Mouse (Mus musculus): ENCODE data around the gene Gstk1. TPM values are rescaled to one million over a fixed set of nuclear protein-coding genes. Genes with fewer than 3 reads are reported as not detected.

Gstk1 gene
- total RNA-seq, 4 experiments from 2014 or later = 36.8 to 57.2 (median 41.2) TPM

- no peak for DNase-seq (ENCODE audit: low spot score in 2 of 2)
These were observed 19.9 kb downstream of the Gstk1 start for GRCm38 (mm10) chr6:42265391-42266330.

GRCm38 (mm10) chr6:42270817-42271216 lies 25.1 kb downstream of the Gstk1 start:
- no peak for DNase-seq (ENCODE audit: low spot score in 2 of 2)

GRCm38 (mm10) chr6:42276151-42276550 lies 30.4 kb downstream of the Gstk1 start:
- no peak for DNase-seq (ENCODE audit: low spot score in 2 of 2)

- DNase-seq (ENCODE audit: low spot score in 2 of 2) = peak; percentile 28 to 38
These were observed 37.3 kb downstream of the Gstk1 start for GRCm38 (mm10) chr6:42282865-42283528.

GRCm38 (mm10) chr6:42286448-42286847 lies 40.7 kb downstream of the Gstk1 start, which contains the start of gene Clcn1:
TSS of gene Clcn1 (plus strand) at chr6:42286685.
- DNase-seq (ENCODE audit: low spot score in 2 of 2) = peak; percentile 67 to 77

- no peak for DNase-seq (ENCODE audit: low spot score in 2 of 2)
These were observed 41.8 kb downstream of the Gstk1 start for GRCm38 (mm10) chr6:42287562-42287961.

- no peak for DNase-seq (ENCODE audit: low spot score in 2 of 2)
These were observed 47.6 kb downstream of the Gstk1 start for GRCm38 (mm10) chr6:42293327-42293726.

- DNase-seq (ENCODE audit: low spot score in 2 of 2) = no peak
These were observed 49.9 kb downstream of the Gstk1 start for GRCm38 (mm10) chr6:42295549-42296094.

GRCm38 (mm10) chr6:42299362-42299761 lies 53.6 kb downstream of the Gstk1 start:
- no peak for DNase-seq (ENCODE audit: low spot score in 2 of 2)

Other genes with a start within 250 kb of the Gstk1 start
- not detected for gene Sva, start 207.5 kb upstream of the Gstk1 start, total RNA-seq (2022)
- not detected for gene Tas2r139, start 105.0 kb upstream of the Gstk1 start, total RNA-seq (2022)
- not detected for gene Tas2r144, start 30.6 kb upstream of the Gstk1 start, total RNA-seq (2022)
- not detected for gene Tmem139, start 16.0 kb downstream of the Gstk1 start, total RNA-seq (2022)
- 1 to 10 TPM; 3.3 to 5.8 (median 4.2) TPM for gene Casp2, start 19.1 kb downstream of the Gstk1 start, total RNA-seq (2022)
- 100 to 1,000 TPM; 145 to 180 (median 166) TPM for gene Clcn1, start 40.8 kb downstream of the Gstk1 start, total RNA-seq (2022)
- gene Fam131b, start 78.7 kb downstream of the Gstk1 start, total RNA-seq (2022) = under 1 TPM; 0.08 to 0.41 (median 0.21) TPM
- gene Zyx, start 103.7 kb downstream of the Gstk1 start, total RNA-seq (2022) = 10 to 100 TPM; 12.1 to 15.9 (median 13.7) TPM
- under 1 TPM in 2 of 4 experiments, not detected in 2; 0.07 to 0.10 TPM for gene Epha1, start 127.3 kb downstream of the Gstk1 start, total RNA-seq (2022)
- gene Tas2r143, start 154.3 kb downstream of the Gstk1 start, total RNA-seq (2022) = not detected
- not detected for gene Tas2r135, start 159.5 kb downstream of the Gstk1 start, total RNA-seq (2022)
- not detected for gene Tas2r126, start 188.6 kb downstream of the Gstk1 start, total RNA-seq (2022)
- gene Olfr458, start 219.3 kb downstream of the Gstk1 start, total RNA-seq (2022) = not detected
- not detected for gene Olfr457, start 230.4 kb downstream of the Gstk1 start, total RNA-seq (2022)
- not detected for gene Olfr456, start 241.3 kb downstream of the Gstk1 start, total RNA-seq (2022)